Mouse (Mus musculus) midbrain, embryonic 13.5 days (tissue): ENCODE data around the gene Gm10320. TPM values are rescaled to one million over a fixed set of nuclear protein-coding genes. Genes with fewer than 3 reads are reported as not detected.

Experiments
- ATAC-seq: fragments of 200-750 bp; cut with Nextera tagmentation; 2 replicates; pipeline ENCODE4 v1.8.0; 2017; ENCODE audit warnings: mild to moderate bottlenecking, moderate TSS enrichment, moderate library complexity
- H3K27ac ChIP-seq: fragments of 300-500 bp; sonication (generic); 2 replicates; pipeline ENCODE4 v1.5.1; 2015; ENCODE audit warnings: inconsistent platforms, mild to moderate bottlenecking, moderate library complexity
- H3K27me3 ChIP-seq: fragments of 300-500 bp; sonication (generic); 2 replicates; pipeline ENCODE4 v1.6.1; 2015; ENCODE audit warnings: mild to moderate bottlenecking, inconsistent platforms
- H3K36me3 ChIP-seq: fragments of 300-500 bp; sonication (generic); 2 replicates; pipeline ENCODE4 v1.6.1; 2015; ENCODE audit warnings: mild to moderate bottlenecking, inconsistent platforms
- H3K4me1 ChIP-seq: fragments of 300-500 bp; sonication (generic); replicated peaks from 2 replicates; pipeline ENCODE4 v1.6.1; 2015; ENCODE audit warnings: inconsistent platforms
- H3K4me2 ChIP-seq: fragments of 300-500 bp; sonication (generic); replicated peaks from 2 replicates; pipeline ENCODE4 v1.6.1; 2015; ENCODE audit warnings: moderate library complexity, mild to moderate bottlenecking, inconsistent platforms
- H3K4me3 ChIP-seq: fragments of 300-500 bp; sonication (generic); replicated peaks from 2 replicates; pipeline ENCODE4 v1.5.1; 2015; ENCODE audit warnings: mild to moderate bottlenecking, inconsistent platforms
- H3K9ac ChIP-seq: fragments of 300-500 bp; sonication (generic); replicated peaks from 2 replicates; pipeline ENCODE4 v1.6.1; 2015; ENCODE audit warnings: mild to moderate bottlenecking, inconsistent platforms
- H3K9me3 ChIP-seq: fragments of 300-500 bp; sonication (generic); 2 replicates; pipeline ENCODE4 v1.6.1; 2016; ENCODE audit warnings: mild to moderate bottlenecking, inconsistent platforms
- WGBS: fragments of 180-500 bp; shearing (Covaris S2); methylation state at CpG from one replicate; pipeline ENCODE4 v1.1.7; 2015; 5-methylcytosine and 5-hydroxymethylcytosine counted together
- polyA plus RNA-seq: library from polyadenylated mRNA; unstranded; fragments of >200 nt; fragmentation: Nextera tagmentation; extraction: Ambion mirVana; gene quantifications from 2 replicates; pipeline ENCODE4 v1.2.1, GENCODE M21; 2015

The Gm10320 gene
- polyA plus RNA-seq, 1 experiment from 2014 or later = 0.51 TPM

DNA sequence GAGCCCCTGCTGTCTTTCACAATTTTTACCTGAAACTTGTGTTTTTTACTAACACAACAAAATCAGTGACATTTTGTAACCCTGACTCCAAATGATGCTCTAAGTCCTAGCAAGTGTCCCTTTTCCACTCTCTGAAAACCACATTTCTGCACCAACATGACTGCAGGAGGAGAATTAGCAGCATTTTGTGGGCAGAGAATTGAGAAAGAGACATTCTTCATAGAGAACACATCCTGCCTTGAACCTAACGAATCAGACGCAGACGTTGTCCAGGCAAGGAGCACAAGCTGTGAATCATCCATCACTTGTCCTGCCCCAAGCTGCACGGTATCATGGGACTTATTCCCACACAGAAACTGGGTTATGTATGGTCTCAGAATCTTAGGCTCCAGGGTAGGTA is 38.7 kb downstream of the Gm10320 start:
- H3K36me3 ChIP-seq = no peaks in the 10 kb centered on the region
- no peaks in the 10 kb centered on the region for H3K9me3 ChIP-seq
- no peak overlapping the region for H3K4me2 ChIP-seq
- WGBS = 87% methylated on average over 4 of the region's 4 CpGs
- H3K9ac ChIP-seq = no peak overlapping the region
- no peaks in the 10 kb centered on the region for H3K27me3 ChIP-seq
- no peak overlapping the region for H3K4me3 ChIP-seq
- no peak overlapping the region for H3K27ac ChIP-seq
- no peaks in the 10 kb centered on the region for H3K4me1 ChIP-seq
- ATAC-seq = no peak

DNA sequence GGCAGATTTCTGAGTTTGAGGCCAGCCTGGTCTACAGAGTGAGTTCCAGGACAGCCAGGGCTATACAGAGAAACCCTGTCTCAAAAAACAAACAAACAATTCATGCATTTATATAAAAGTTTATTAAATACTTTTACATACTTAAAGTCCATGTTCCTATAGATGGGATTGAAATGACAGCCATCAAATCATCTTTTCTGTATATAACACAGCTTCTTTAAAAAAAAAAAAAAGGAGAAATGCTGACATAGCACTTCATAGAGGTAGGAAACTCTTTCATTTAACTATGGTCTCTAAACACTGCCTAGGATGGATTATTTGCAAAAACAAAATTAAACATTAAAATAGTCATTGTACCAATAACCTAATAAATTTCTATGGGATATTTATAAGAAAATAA is 43.1 kb downstream of the Gm10320 start:
- Histone ChIP-seq H3K4me2 (no peak overlapping the region), H3K36me3 (no peaks in the 10 kb centered on the region), H3K9me3 (no peaks in the 10 kb centered on the region), H3K27ac (no peak overlapping the region), H3K4me3 (no peak overlapping the region), H3K27me3 (no peaks in the 10 kb centered on the region), H3K4me1 (no peaks in the 10 kb centered on the region), H3K9ac (no peak overlapping the region)
- ATAC-seq = no peak

DNA sequence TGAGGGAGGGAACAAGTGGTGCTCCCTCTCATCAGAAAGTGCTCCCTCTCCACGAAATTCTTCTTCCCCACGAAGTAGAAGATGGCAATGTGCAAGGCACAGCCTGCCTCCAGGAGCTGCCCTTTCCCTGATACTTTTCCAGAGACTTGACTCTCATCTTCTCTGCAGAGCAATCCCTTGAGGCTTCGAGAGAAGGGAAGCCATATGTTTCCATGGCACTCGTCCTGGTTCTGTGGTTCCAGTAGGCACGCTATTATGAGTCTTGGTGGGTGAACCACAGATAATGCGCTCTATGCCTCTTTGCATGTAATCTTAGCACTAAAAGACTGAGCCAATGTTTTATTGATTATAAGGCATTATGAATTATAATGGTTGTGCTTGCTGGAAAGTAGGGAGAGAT is 44.1 kb downstream of the Gm10320 start:
- no peak overlapping the region for H3K4me3 ChIP-seq
- H3K4me1 ChIP-seq = no peaks in the 10 kb centered on the region
- ATAC-seq = no peak
- no peaks in the 10 kb centered on the region for H3K36me3 ChIP-seq
- no peaks in the 10 kb centered on the region for H3K27me3 ChIP-seq
- no peak overlapping the region for H3K9ac ChIP-seq
- no peak overlapping the region for H3K27ac ChIP-seq
- no peak overlapping the region for H3K4me2 ChIP-seq
- 85% methylated on average over 6 of the region's 6 CpGs for WGBS
- no peaks in the 10 kb centered on the region for H3K9me3 ChIP-seq

DNA sequence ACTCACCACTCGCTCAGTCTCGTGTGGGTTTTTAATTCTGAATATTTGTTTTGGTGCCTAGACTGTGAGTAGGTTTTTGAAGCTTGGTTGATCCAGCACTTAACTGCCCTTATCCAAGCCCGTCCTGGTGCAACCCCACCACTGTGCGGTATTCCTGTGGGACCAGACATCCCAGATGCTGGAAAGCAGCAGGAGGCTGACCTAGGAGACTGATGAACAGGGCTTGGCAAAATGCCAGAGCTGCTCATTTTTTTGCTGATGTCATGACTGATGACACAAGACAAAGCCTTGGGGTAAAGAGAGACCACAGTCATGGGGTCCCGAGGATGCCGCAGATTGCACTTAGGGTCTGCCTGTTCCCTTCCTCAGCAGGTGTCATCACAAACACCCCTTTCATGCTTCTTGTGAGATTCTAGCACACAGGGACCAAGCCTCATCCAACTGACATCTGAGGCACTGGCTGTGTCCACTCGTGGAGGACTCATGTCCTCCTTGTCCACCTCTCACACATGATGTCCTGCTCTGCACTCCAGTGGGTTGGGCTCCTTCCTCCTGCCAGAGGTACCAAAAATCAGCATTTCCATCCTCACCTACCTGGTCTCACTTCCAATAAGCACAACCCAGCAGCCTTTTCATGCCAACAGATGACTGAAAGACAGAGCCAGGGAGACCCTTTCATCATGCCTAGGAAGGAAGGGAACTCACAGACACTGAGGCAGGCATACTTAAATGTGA is 46.2 kb downstream of the Gm10320 start:
- no peak overlapping the region for H3K9ac ChIP-seq
- H3K4me2 ChIP-seq = no peak overlapping the region
- no peaks in the 10 kb centered on the region for H3K9me3 ChIP-seq
- WGBS = 89% methylated on average over 7 of the region's 7 CpGs
- H3K4me1 ChIP-seq = no peaks in the 10 kb centered on the region
- H3K4me3 ChIP-seq = no peak overlapping the region
- no peak for ATAC-seq
- no peaks in the 10 kb centered on the region for H3K27me3 ChIP-seq
- no peak overlapping the region for H3K27ac ChIP-seq
- H3K36me3 ChIP-seq = no peaks in the 10 kb centered on the region

DNA sequence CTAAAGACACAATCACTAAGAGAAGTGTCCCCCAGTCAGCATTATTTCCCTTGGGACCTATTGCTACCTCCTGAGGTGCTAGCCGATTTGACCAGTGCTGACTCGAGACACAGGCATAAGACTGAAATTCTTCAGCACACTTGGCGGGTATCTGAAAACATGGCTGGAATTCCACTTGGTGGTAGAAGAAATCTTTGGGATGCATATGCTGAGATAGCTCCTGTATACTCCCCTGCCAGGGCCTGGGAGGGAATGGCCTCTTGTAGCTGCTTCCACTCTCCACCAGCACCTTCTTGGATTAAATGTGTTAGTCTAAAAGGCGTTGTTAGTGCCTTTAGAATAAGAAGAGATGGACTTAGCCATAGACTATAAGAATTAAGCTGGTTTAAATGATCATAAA is 50.8 kb downstream of the Gm10320 start:
- H3K4me2 ChIP-seq = no peak overlapping the region
- ATAC-seq = no peak
- 0 out of 2 replicates have a peak, but pooled peaks cover 2% of the 10 kb centered on the region for H3K27me3 ChIP-seq
- H3K4me1 ChIP-seq = no peaks in the 10 kb centered on the region
- H3K9ac ChIP-seq = no peak overlapping the region
- H3K9me3 ChIP-seq = no peaks in the 10 kb centered on the region
- H3K4me3 ChIP-seq = no peak overlapping the region
- H3K27ac ChIP-seq = no peak overlapping the region
- H3K36me3 ChIP-seq = no peaks in the 10 kb centered on the region
- WGBS = 82% methylated on average over 4 of the region's 4 CpGs

DNA sequence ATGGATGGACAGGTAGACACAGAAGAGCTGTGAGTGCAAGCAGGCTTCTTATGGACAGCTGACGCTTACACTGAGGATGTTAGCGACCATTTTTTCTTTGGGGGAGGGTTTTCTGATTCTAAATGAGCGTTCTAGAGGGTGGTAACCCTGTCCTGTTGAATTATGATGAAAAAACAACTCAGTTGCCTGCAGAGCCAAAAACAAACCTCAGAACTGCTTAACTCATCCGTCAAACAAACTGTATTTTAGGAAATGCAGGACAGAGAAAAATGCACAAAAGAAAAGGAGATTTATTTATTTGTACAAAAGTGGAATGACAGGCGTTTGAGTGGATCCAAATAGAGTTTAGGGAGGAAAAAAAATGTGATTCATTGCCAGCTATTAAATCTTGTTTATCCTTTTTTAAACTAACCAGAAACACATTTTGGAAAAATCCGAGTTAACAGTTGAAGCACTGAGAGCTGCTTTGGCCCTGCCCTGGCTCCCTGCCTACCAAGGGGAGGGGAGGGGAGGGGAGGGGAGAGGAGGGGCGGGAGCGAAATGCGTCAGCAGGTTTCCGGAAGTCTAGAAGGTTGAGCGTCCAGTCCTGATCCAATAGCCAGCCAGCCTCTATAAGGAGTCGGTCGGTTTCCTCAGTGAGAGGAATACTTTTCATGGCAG is 51.4 kb downstream of the Gm10320 start:
- 63% methylated on average over 13 of the region's 13 CpGs for WGBS
- Histone ChIP-seq H3K27me3 (0 out of 2 replicates have a peak, but pooled peaks cover 2% of the 10 kb centered on the region), H3K9me3 (no peaks in the 10 kb centered on the region), H3K27ac (no peak overlapping the region), H3K36me3 (no peaks in the 10 kb centered on the region), H3K4me1 (no peaks in the 10 kb centered on the region), H3K9ac (no peak overlapping the region), H3K4me3 (no peak overlapping the region), H3K4me2 (no peak overlapping the region)
- ATAC-seq = no peak

Other genes starting within 250 kb of the Gm10320 start
- 31.8 and 32.5 TPM in 2 replicates for gene Utp15, start 229.0 kb downstream of the Gm10320 start, polyA plus RNA-seq
- gene Ankra2, start 228.9 kb downstream of the Gm10320 start, polyA plus RNA-seq = 55.4 and 58.9 TPM in 2 replicates
- not detected in 2 replicates for gene Gm21976, start 212.1 kb downstream of the Gm10320 start, polyA plus RNA-seq
- gene Btf3, start 175.0 kb downstream of the Gm10320 start, polyA plus RNA-seq = 584 and 625 TPM in 2 replicates
- 0.80 and 0.86 TPM in 2 replicates for gene Foxd1, start 137.8 kb downstream of the Gm10320 start, polyA plus RNA-seq
- not detected in 2 replicates for gene Tmem174, start 145.4 kb upstream of the Gm10320 start, polyA plus RNA-seq
- not detected in 2 replicates for gene Tmem171, start 202.8 kb upstream of the Gm10320 start, polyA plus RNA-seq